Mouse (Mus musculus) kidney, adult 2 months (tissue): ENCODE measurements at regions not wholly inside any gene's neighbourhood (a gene's known extent, or its start where the extent isn't known, plus 50 kb on each side); places are given as distances from the start of the nearest gene placed in this dataset.

Source experiments
- CTCF ChIP-seq: fragments of 200-500 bp; conservative IDR thresholded peaks from 2 replicates; pipeline ENCODE4 v1.5.1; 2011; ENCODE audit warnings: low read depth, mild to moderate bottlenecking, control low read depth, low read length, moderate library complexity, mixed read lengths; ENCODE audit not compliant: insufficient read depth, insufficient read length
- POLR2A ChIP-seq: fragments of 200-500 bp; IDR thresholded peaks from one replicate; pipeline ENCODE4 v1.6.1; 2011; ENCODE audit warnings: low read depth, low read length, control low read depth

DNA sequence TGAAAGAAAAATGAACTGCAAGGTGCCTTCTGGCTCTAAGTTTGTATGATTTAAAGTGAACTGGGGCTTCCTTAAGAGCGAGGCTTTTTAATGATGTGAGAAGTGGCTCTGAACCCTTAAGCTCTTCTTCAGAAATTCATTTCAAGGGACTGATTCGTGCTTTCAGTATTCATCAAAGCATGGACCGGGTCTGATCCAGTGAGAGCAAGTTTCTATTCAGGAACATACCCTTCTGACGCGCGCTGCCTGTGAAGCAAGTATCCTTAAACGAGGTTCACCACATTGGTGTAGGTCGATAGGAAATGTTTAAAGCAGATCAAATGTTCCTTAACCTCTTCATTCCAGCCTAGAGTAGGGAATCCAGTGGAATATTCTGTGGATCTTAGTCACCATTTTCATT is 240.1 kb downstream of the Kctd12 start:
- TF ChIP-seq POLR2A (no peak), CTCF (no peak)
